Comparison of ENCODE assay signal across 22 mouse cellular contexts in the genomic region with DNA sequence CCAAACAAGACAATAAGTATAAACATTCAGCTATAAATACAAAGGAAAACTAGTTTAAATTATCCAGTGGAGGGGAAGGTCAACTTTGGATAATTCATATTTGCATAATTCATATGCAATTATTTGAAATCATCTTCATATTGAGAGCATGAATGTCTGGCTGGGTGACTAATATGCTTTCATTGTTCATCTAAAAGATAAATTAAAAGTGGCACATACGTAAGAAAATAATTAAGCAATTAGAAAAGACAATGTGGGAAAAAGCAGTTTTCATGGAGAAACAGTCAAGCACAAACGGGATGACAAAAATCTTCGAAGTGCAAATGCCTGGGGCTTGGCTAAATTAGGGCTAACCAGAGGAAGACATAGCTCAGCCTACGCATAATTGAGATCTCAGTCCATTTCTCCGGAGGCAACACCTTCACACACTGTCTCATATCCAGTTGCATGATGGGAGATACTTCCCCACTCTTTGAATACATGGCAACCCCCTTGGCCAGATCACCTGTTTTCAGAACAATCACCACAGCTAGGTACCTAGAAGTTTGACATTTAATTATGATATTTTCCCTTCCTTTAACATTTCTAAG. TPM values are rescaled to one million over a fixed set of nuclear protein-coding genes. Genes with fewer than 3 reads are reported as not detected.
A peak's percentile ranks its signal among the peaks of the same experiment; 100 is the strongest.
DNase-seq lines count a peak whose midpoint lies in the region; ATAC-seq and TF ChIP-seq lines count a peak whose summit lies in the region.
"Had no signal": no experiment of that assay in that cellular context is flagged by ENCODE, and none has a peak within 500 bp of the region (broad histone marks: within the 10 kb centered on the region; RNA-seq: fewer than 3 reads in every experiment).

No protein-coding gene starts in this region.

- no peaks in the 10 kb centered on the region; the same call in 1 of the 2 replicates for H3K36me3 ChIP-seq in forebrain, embryonic 11.5 days (ENCODE audit: control insufficient read depth, insufficient read depth, low read length)
- H3K36me3 ChIP-seq in forebrain, embryonic 16.5 days (ENCODE audit: control insufficient read depth, insufficient read depth): no peaks in the 10 kb centered on the region
- no peaks in the 10 kb centered on the region for H3K36me3 ChIP-seq in hindbrain, embryonic 11.5 days (ENCODE audit: control insufficient read depth, insufficient read depth, low read length)
- no peaks in the 10 kb centered on the region for H3K36me3 ChIP-seq in hindbrain, embryonic 13.5 days
- H3K36me3 ChIP-seq in midbrain, embryonic 14.5 days (ENCODE audit: control insufficient read depth, insufficient read depth, low read length): 0 out of 2 replicates have a peak, but pooled peaks cover 5% of the 10 kb centered on the region
- no peaks in the 10 kb centered on the region for H3K36me3 ChIP-seq in midbrain, postnatal 0 days (ENCODE audit: insufficient read depth, low read length)

- H3K27me3 ChIP-seq in forebrain, embryonic 11.5 days (ENCODE audit: control insufficient read depth, insufficient read depth, low read length): no peaks in the 10 kb centered on the region
- H3K27me3 ChIP-seq in forebrain, embryonic 16.5 days (replicated peaks; ENCODE audit: control insufficient read depth, insufficient read depth, low read length): no peaks in the 10 kb centered on the region
- H3K27me3 ChIP-seq in hindbrain, embryonic 11.5 days (ENCODE audit: control insufficient read depth, insufficient read depth, low read length): no peaks in the 10 kb centered on the region
- H3K27me3 ChIP-seq in hindbrain, embryonic 13.5 days: no peaks in the 10 kb centered on the region
- no peaks in the 10 kb centered on the region for H3K27me3 ChIP-seq in midbrain, embryonic 14.5 days (ENCODE audit: control insufficient read depth, insufficient read depth, low read length)
- no peaks in the 10 kb centered on the region for H3K27me3 ChIP-seq in midbrain, postnatal 0 days (ENCODE audit: insufficient read depth, low read length)
- H3K27me3 ChIP-seq: embryonic facial prominence, embryonic 12.5 days; Patski had no signal

- no peak overlapping the region; the same call in 1 of the 2 replicates for H3K27ac ChIP-seq in forebrain, embryonic 11.5 days (ENCODE audit: low read depth, low read length)
- H3K27ac ChIP-seq in forebrain, embryonic 16.5 days (ENCODE audit: low read length): no peak overlapping the region
- no peak overlapping the region for H3K27ac ChIP-seq in hindbrain, embryonic 11.5 days (ENCODE audit: low read depth, low read length)
- no peak overlapping the region for H3K27ac ChIP-seq in hindbrain, embryonic 13.5 days
- H3K27ac ChIP-seq in midbrain, embryonic 14.5 days (replicated peaks; ENCODE audit: low read depth, low read length): no peak overlapping the region
- H3K27ac ChIP-seq in midbrain, postnatal 0 days (ENCODE audit: low read depth, low read length): no peak overlapping the region
- H3K27ac ChIP-seq: heart, embryonic 10.5 days had no signal

- no peak for DNase-seq in forebrain, embryonic 11.5 days (ENCODE audit: low spot score)
- no peak for DNase-seq in hindbrain, embryonic 11.5 days (ENCODE audit: low spot score)
- DNase-seq in midbrain, embryonic 14.5 days: peak; percentile 12
- DNase-seq in midbrain, postnatal 0 days (ENCODE audit: low spot score): no peak
- peak; percentile 84 for DNase-seq in retina, postnatal 1 day
- no peak for DNase-seq in cerebellum, adult 11 months
- DNase-seq: adrenal gland, postnatal 14 days; B cell, adult 2 months; cerebellum, adult 8-10 months; cerebellum, postnatal 25 days; gastrocnemius, postnatal 36 days; heart, adult 18-20 months; heart, postnatal 14 days; kidney, adult 11 months had no signal

- peak; percentile 73 for ATAC-seq in forebrain, embryonic 11.5 days (replicated peaks; ENCODE audit: low FRiP score)
- no peak for ATAC-seq in forebrain, embryonic 16.5 days
- peak; percentile 36; the same call in 1 of the 2 replicates for ATAC-seq in hindbrain, embryonic 11.5 days (ENCODE audit: low FRiP score)
- no peak for ATAC-seq in hindbrain, embryonic 13.5 days (ENCODE audit: low FRiP score)
- ATAC-seq in midbrain, embryonic 14.5 days (ENCODE audit: low FRiP score, low TSS enrichment): no peak
- ATAC-seq in midbrain, postnatal 0 days (ENCODE audit: low FRiP score): no peak
- ATAC-seq: activated CD4-positive, CD25-positive, alpha-beta regulatory T cell, adult 4 months; hindbrain, postnatal 0 days; Patski had no signal

- H3K4me1 ChIP-seq in forebrain, embryonic 11.5 days (replicated peaks; ENCODE audit: control insufficient read depth, insufficient read depth, low read length): peaks cover 12% of the 10 kb centered on the region
- H3K4me1 ChIP-seq in forebrain, embryonic 16.5 days (replicated peaks; ENCODE audit: control insufficient read depth, insufficient read depth, low read length): peaks cover 17% of the 10 kb centered on the region
- H3K4me1 ChIP-seq in hindbrain, embryonic 11.5 days (replicated peaks; ENCODE audit: control insufficient read depth, insufficient read depth, low read length): peaks cover 7% of the 10 kb centered on the region; the same call in 1 of the 2 replicates
- peaks cover 19% of the 10 kb centered on the region for H3K4me1 ChIP-seq in hindbrain, embryonic 13.5 days (replicated peaks)
- peaks cover 18% of the 10 kb centered on the region for H3K4me1 ChIP-seq in midbrain, embryonic 14.5 days (ENCODE audit: control insufficient read depth, insufficient read depth, low read length)
- 0 out of 2 replicates have a peak, but pooled peaks cover 2% of the 10 kb centered on the region for H3K4me1 ChIP-seq in midbrain, postnatal 0 days (ENCODE audit: insufficient read depth, low read length)

- no peak overlapping the region for H3K4me3 ChIP-seq in forebrain, embryonic 11.5 days (ENCODE audit: low read depth, low read length)
- no peak overlapping the region for H3K4me3 ChIP-seq in forebrain, embryonic 16.5 days (replicated peaks; ENCODE audit: low read length)
- H3K4me3 ChIP-seq in hindbrain, embryonic 11.5 days (ENCODE audit: low read depth, low read length): no peak overlapping the region
- H3K4me3 ChIP-seq in hindbrain, embryonic 13.5 days: no peak overlapping the region
- H3K4me3 ChIP-seq in midbrain, embryonic 14.5 days (replicated peaks; ENCODE audit: low read depth, low read length): no peak overlapping the region
- H3K4me3 ChIP-seq in midbrain, postnatal 0 days (ENCODE audit: low read depth, low read length): no peak overlapping the region
- H3K4me3 ChIP-seq: embryonic facial prominence, embryonic 12.5 days; heart, embryonic 10.5 days had no signal

- no peak for TF ChIP-seq CTCF in midbrain, postnatal 0 days (IDR thresholded peaks at IDR 0.05)

- WGBS in forebrain, embryonic 11.5 days: 57% methylated on average over 5 of the region's 5 CpGs
- WGBS in forebrain, embryonic 16.5 days: 47% methylated on average over 5 of the region's 5 CpGs
- WGBS in hindbrain, embryonic 11.5 days: 80% methylated on average over 5 of the region's 5 CpGs
- WGBS in hindbrain, embryonic 13.5 days: 74% methylated on average over 5 of the region's 5 CpGs
- 64% methylated on average over 5 of the region's 5 CpGs for WGBS in midbrain, embryonic 14.5 days
- 65% methylated on average over 5 of the region's 5 CpGs for WGBS in midbrain, postnatal 0 days

- no peak overlapping the region for H3K4me2 ChIP-seq in forebrain, embryonic 11.5 days (ENCODE audit: low read depth, low read length, severe bottlenecking)
- H3K4me2 ChIP-seq in forebrain, embryonic 16.5 days (ENCODE audit: low read length): no peak overlapping the region
- H3K4me2 ChIP-seq in hindbrain, embryonic 11.5 days (replicated peaks; ENCODE audit: low read depth, low read length): no peak overlapping the region
- H3K4me2 ChIP-seq in hindbrain, embryonic 13.5 days: no peak overlapping the region
- H3K4me2 ChIP-seq in midbrain, embryonic 14.5 days (ENCODE audit: low read length): no peak overlapping the region
- no peak overlapping the region for H3K4me2 ChIP-seq in midbrain, postnatal 0 days (ENCODE audit: low read depth, low read length, poor library complexity, severe bottlenecking)
- H3K4me2 ChIP-seq: embryonic facial prominence, embryonic 12.5 days had no signal

- H3K9ac ChIP-seq in forebrain, embryonic 11.5 days (ENCODE audit: low read length): no peak overlapping the region
- no peak overlapping the region for H3K9ac ChIP-seq in forebrain, embryonic 16.5 days (replicated peaks; ENCODE audit: low read depth, low read length)
- H3K9ac ChIP-seq in hindbrain, embryonic 11.5 days (ENCODE audit: low read depth, low read length): no peak overlapping the region
- H3K9ac ChIP-seq in hindbrain, embryonic 13.5 days: no peak overlapping the region
- no peak overlapping the region for H3K9ac ChIP-seq in midbrain, embryonic 14.5 days (replicated peaks; ENCODE audit: low read length)
- no peak overlapping the region for H3K9ac ChIP-seq in midbrain, postnatal 0 days (replicated peaks; ENCODE audit: low read length, poor library complexity, severe bottlenecking)
- H3K9ac ChIP-seq: embryonic facial prominence, embryonic 12.5 days had no signal

- H3K9me3 ChIP-seq in forebrain, embryonic 11.5 days (ENCODE audit: control insufficient read depth, low read length): no peaks in the 10 kb centered on the region
- H3K9me3 ChIP-seq in forebrain, embryonic 16.5 days (ENCODE audit: control insufficient read depth, low read length): no peaks in the 10 kb centered on the region
- H3K9me3 ChIP-seq in hindbrain, embryonic 11.5 days (ENCODE audit: control insufficient read depth, low read length): no peaks in the 10 kb centered on the region
- no peaks in the 10 kb centered on the region for H3K9me3 ChIP-seq in hindbrain, embryonic 13.5 days
- H3K9me3 ChIP-seq in midbrain, embryonic 14.5 days (ENCODE audit: control insufficient read depth, low read length): no peaks in the 10 kb centered on the region
- H3K9me3 ChIP-seq in midbrain, postnatal 0 days (ENCODE audit: low read length): no peaks in the 10 kb centered on the region
- H3K9me3 ChIP-seq: embryonic facial prominence, embryonic 12.5 days; heart, embryonic 10.5 days had no signal

RNA-seq across cellular contexts. Expression of a gene that starts 16.6 kb away (rescaled TPM):
- polyA plus RNA-seq in forebrain, embryonic 11.5 days (2014; fragmentation: Nextera tagmentation; extraction: Ambion mirVana): 36.5 and 39.5 TPM in 2 replicates
- polyA plus RNA-seq in forebrain, embryonic 16.5 days (2015; fragmentation: Nextera tagmentation; extraction: Ambion mirVana): 28.4 and 33.1 TPM in 2 replicates
- polyA plus RNA-seq in hindbrain, embryonic 11.5 days (2014; fragmentation: Nextera tagmentation; extraction: Ambion mirVana): 76.3 and 86.3 TPM in 2 replicates
- polyA plus RNA-seq in hindbrain, embryonic 13.5 days (2015; fragmentation: Nextera tagmentation; extraction: Ambion mirVana): 45.4 and 49.2 TPM in 2 replicates
- 30.1 and 43.6 TPM in 2 replicates for polyA plus RNA-seq in midbrain, embryonic 14.5 days (2014; fragmentation: Nextera tagmentation; extraction: Ambion mirVana)
- 36.2 and 46.4 TPM in 2 replicates for total RNA-seq in midbrain, postnatal 0 days (2014; rRNA removed)
- 34.4 and 37.5 TPM in 2 replicates for polyA plus RNA-seq in midbrain, postnatal 0 days (2015; fragmentation: Nextera tagmentation; extraction: Ambion mirVana)
- total RNA-seq: MEL had no signal

Comparison
In these comparisons a context has a peak if more than half of its experiments do, and no peak if none do; other contexts are left out.
1. ATAC-seq: peak in forebrain, embryonic 11.5 days (single experiment) and hindbrain, embryonic 11.5 days (single experiment); none in forebrain, embryonic 16.5 days (single experiment), hindbrain, embryonic 13.5 days (single experiment), midbrain, embryonic 14.5 days (single experiment) and midbrain, postnatal 0 days (single experiment).
2. DNase-seq: peak in midbrain, embryonic 14.5 days (single experiment) and retina, postnatal 1 day (single experiment); none in forebrain, embryonic 11.5 days (single experiment), hindbrain, embryonic 11.5 days (single experiment), midbrain, postnatal 0 days (single experiment) and cerebellum, adult 11 months (single experiment).